In the genomic region with DNA sequence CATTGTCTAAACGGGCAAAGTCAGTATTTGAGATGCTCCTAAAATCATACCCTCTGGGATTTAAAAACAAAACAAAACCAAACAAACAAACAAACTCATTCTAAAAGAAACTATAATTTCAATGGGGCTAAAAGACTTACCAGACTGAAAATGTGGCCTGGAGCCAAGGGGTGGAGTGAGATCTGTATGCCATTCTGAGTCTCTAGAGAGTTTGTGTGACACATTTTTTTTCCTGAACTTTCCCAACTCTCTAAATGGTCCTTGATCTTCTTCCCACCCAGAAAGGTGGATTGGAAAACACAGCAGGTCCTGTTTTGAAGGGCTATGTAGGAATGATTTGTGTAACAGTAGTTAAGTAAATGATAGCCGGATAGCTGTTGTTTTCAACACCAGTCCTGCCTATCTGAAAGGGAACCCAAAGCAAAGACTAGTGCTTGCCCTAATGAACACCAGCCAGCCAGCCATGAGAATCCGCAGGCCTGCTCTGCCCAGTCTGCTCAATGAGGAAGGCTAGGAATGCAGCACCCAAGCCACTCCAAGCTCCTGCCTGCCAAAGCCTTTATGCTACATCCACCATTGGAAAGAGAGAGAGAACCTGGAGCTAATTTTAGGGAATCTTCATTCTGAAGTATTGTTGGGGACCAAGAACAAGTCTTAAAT, we compare ENCODE assay signal across 8 mouse cellular contexts. TPM values are rescaled to one million over a fixed set of nuclear protein-coding genes. Genes with fewer than 3 reads are reported as not detected.
DNase-seq lines count a peak whose midpoint lies in the region; ATAC-seq and TF ChIP-seq lines count a peak whose summit lies in the region.

No protein-coding gene starts in this region.

- no peaks in the 10 kb centered on the region for H3K36me3 ChIP-seq in heart, postnatal 0 days (replicated peaks; ENCODE audit: control insufficient read depth, insufficient read depth, low read length)
- no peaks in the 10 kb centered on the region for H3K36me3 ChIP-seq in liver, embryonic 11.5 days (ENCODE audit: control insufficient read depth, insufficient read depth, low read length)

- H3K4me2 ChIP-seq in heart, postnatal 0 days (ENCODE audit: low read depth, low read length): peak overlapping the region; percentile 61
- peak overlapping the region; percentile 74 for H3K4me2 ChIP-seq in liver, embryonic 11.5 days

- TF ChIP-seq POLR2A in cortical plate, adult 2 months (IDR thresholded peaks at IDR 0.05; ENCODE audit: extremely low read depth, insufficient read depth, low read length): no peak

- TF ChIP-seq EP300 in heart, postnatal 0 days (IDR thresholded peaks at IDR 0.05; ENCODE audit: low read depth): no peak

- DNase-seq in left cerebral cortex, adult 2 months (ENCODE audit: extremely low spot score in 1 of 2, low spot score in 2 of 2): no peak
- no peak for DNase-seq in left cerebral cortex, adult 18-20 months (ENCODE audit: low spot score in 2 of 2)
- no peak for DNase-seq in heart, postnatal 0 days (ENCODE audit: low spot score)
- DNase-seq in liver, embryonic 11.5 days (ENCODE audit: low spot score): no peak
- no peak for DNase-seq in embryo, embryonic 10 days (ENCODE audit: low spot score)
- no peak for DNase-seq in layer of hippocampus, adult 9-11 months
- no peak for DNase-seq in ovary, postnatal 14 days (ENCODE audit: low spot score)

- TF ChIP-seq CTCF in left cerebral cortex, adult 2 months (IDR thresholded peaks at IDR 0.05): no peak
- no peak for TF ChIP-seq CTCF in cortical plate, adult 2 months (IDR thresholded peaks at IDR 0.05; ENCODE audit: extremely low read depth, insufficient read depth, low read length)
- TF ChIP-seq CTCF in heart, postnatal 0 days (IDR thresholded peaks at IDR 0.05; ENCODE audit: low read depth): no peak

- peak overlapping the region; percentile 51 for H3K4me3 ChIP-seq in left cerebral cortex, adult 2 months
- peak overlapping the region; percentile 30; the same call in 1 of the 2 replicates for H3K4me3 ChIP-seq in cortical plate, adult 2 months (ENCODE audit: insufficient read depth, low read length)
- H3K4me3 ChIP-seq in heart, postnatal 0 days (ENCODE audit: low read depth, low read length): peak overlapping the region; percentile 61
- peak overlapping the region; percentile 64 for H3K4me3 ChIP-seq in liver, embryonic 11.5 days (ENCODE audit: low read depth, low read length)

- no peak for ATAC-seq in heart, postnatal 0 days (ENCODE audit: insufficient read depth, low read depth)
- ATAC-seq in liver, embryonic 11.5 days (replicated peaks; ENCODE audit: low FRiP score): no peak

- H3K4me1 ChIP-seq in cortical plate, adult 2 months (ENCODE audit: control insufficient read depth, insufficient read depth, low read length): no peaks in the 10 kb centered on the region
- peaks cover 49% of the 10 kb centered on the region for H3K4me1 ChIP-seq in heart, postnatal 0 days (ENCODE audit: control insufficient read depth, insufficient read depth)
- peaks cover 9% of the 10 kb centered on the region for H3K4me1 ChIP-seq in liver, embryonic 11.5 days (replicated peaks; ENCODE audit: control insufficient read depth, insufficient read depth, low read length)

- no peak overlapping the region for H3K27ac ChIP-seq in left cerebral cortex, adult 2 months
- no peak overlapping the region for H3K27ac ChIP-seq in cortical plate, adult 2 months (ENCODE audit: insufficient read depth, low read length)
- H3K27ac ChIP-seq in heart, postnatal 0 days (ENCODE audit: low read depth): peak overlapping the region; percentile 82
- peak overlapping the region; percentile 44; the same call in 1 of the 2 replicates for H3K27ac ChIP-seq in liver, embryonic 11.5 days (ENCODE audit: low read depth, low read length)

- intact Hi-C loops in left cerebral cortex, adult 2 months (cut with DNase I): no loop called here

- no peaks in the 10 kb centered on the region for H3K27me3 ChIP-seq in heart, postnatal 0 days (ENCODE audit: control insufficient read depth, insufficient read depth, low read length)
- H3K27me3 ChIP-seq in liver, embryonic 11.5 days (replicated peaks; ENCODE audit: control insufficient read depth, insufficient read depth, low read length): no peaks in the 10 kb centered on the region

- H3K9me3 ChIP-seq in heart, postnatal 0 days (replicated peaks; ENCODE audit: control insufficient read depth, low read length): no peaks in the 10 kb centered on the region
- H3K9me3 ChIP-seq in liver, embryonic 11.5 days (ENCODE audit: control insufficient read depth, low read length): no peaks in the 10 kb centered on the region

- peak overlapping the region; percentile 72 for H3K9ac ChIP-seq in heart, postnatal 0 days (replicated peaks; ENCODE audit: low read depth, low read length)
- peak overlapping the region; percentile 73 for H3K9ac ChIP-seq in liver, embryonic 11.5 days (ENCODE audit: low read depth, low read length)

- WGBS in heart, postnatal 0 days: 39% methylated on average over 3 of the region's 3 CpGs
- WGBS in liver, embryonic 11.5 days: 64% methylated on average over 3 of the region's 3 CpGs

RNA-seq across cellular contexts. Expression of gene 4930523C07Rik, which starts 1.0 kb away (rescaled TPM):
- 1 to 10 TPM; 1.1 to 2.8 TPM for total RNA-seq in left cerebral cortex, adult 2 months (2021)
- total RNA-seq in left cerebral cortex, adult 18-20 months (2021): 1 to 10 TPM; 1.3 to 1.7 TPM
- polyA plus RNA-seq in cortical plate, adult 2 months (2012; rRNA removed): 1.6 and 2.0 TPM in 2 replicates
- total RNA-seq in heart, postnatal 0 days (2014; rRNA removed; ENCODE audit: low replicate concordance): 18.6 and 21.8 TPM in 2 replicates
- 17.8 and 21.0 TPM in 2 replicates for polyA plus RNA-seq in heart, postnatal 0 days (2015; fragmentation: Nextera tagmentation; extraction: Ambion mirVana)
- 13.2 and 19.0 TPM in 2 replicates for polyA plus RNA-seq in liver, embryonic 11.5 days (2014; fragmentation: Nextera tagmentation; extraction: Ambion mirVana)

Comparison
In these comparisons a context has a peak if more than half of its experiments do, and no peak if none do; other contexts are left out.
1. H3K27ac ChIP-seq: peak in heart, postnatal 0 days (single experiment) and liver, embryonic 11.5 days (single experiment); none in left cerebral cortex, adult 2 months (single experiment) and cortical plate, adult 2 months (single experiment).
2. Peak in every context shown above with its lines, with median percentiles within 50 percentile points of each other: H3K4me3 ChIP-seq.